In the genomic region with DNA sequence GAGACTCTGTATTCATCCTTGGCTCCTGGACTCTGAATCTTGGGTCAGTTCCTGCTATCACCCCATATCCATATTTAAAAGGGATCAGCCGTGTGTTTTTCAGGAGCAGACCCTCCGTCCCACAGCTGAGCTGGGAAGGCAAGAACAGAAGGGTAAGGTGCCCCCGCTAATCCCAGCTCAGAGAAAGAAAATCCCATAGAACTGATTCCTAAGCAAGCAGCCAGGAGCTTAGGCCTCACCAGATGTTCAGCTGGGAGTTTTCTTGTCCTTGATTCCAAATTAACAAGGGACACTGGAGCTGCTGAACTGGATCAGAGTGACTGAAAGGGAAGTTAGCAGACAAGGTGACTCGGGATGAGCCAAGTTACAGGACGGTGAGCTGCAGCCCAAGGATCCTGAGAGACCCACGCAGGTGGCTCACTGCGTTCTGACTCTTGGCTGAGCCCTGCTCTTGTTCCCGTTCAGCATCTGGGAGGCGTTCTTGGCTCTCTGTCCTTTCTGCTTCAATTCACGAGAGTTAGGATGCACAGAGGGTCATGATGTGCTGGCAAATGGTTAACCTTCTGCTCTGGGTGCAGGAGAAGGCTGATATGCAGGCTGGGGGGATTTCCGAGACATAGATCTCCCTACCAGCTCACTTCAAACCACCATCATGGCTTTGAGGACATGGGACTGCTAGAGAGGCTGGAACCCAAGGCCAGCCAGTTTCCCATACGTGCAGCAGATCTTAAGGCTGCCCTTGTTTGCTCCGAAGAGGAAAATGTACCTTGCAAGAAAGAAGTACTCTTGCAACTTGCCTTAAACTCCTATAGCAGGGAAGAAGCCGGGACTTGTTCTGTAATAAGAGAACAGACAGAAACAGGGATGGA, we compare ENCODE assay signal across 10 mouse cellular contexts. TPM values are rescaled to one million over a fixed set of nuclear protein-coding genes. Genes with fewer than 3 reads are reported as not detected.
A peak's percentile ranks its signal among the peaks of the same experiment; 100 is the strongest.
DNase-seq lines count a peak whose midpoint lies in the region; ATAC-seq and TF ChIP-seq lines count a peak whose summit lies in the region.
"Had no signal": no experiment of that assay in that cellular context is flagged by ENCODE, and none has a peak within 500 bp of the region (broad histone marks: within the 10 kb centered on the region; RNA-seq: fewer than 3 reads in every experiment).

No protein-coding gene starts in this region.

- H3K9ac ChIP-seq in hindbrain, embryonic 12.5 days = no peak overlapping the region
- H3K9ac ChIP-seq in limb, embryonic 12.5 days (replicated peaks) = no peak overlapping the region

- 63% methylated on average over 14 of the region's 14 CpGs for WGBS in kidney, adult 2 months
- 73% methylated on average over 14 of the region's 14 CpGs for WGBS in hindbrain, embryonic 12.5 days
- 73% methylated on average over 14 of the region's 14 CpGs for WGBS in limb, embryonic 12.5 days
- 80% methylated on average over 14 of the region's 14 CpGs for WGBS in cerebellum, adult 2 months

- peak overlapping the region; percentile 54 for H3K27ac ChIP-seq in kidney, adult 2 months (ENCODE audit: insufficient read depth, low read depth, low read length)
- H3K27ac ChIP-seq in hindbrain, embryonic 12.5 days = peak overlapping the region; percentile 70
- H3K27ac ChIP-seq in limb, embryonic 12.5 days = peak overlapping the region; percentile 79; the same call in 1 of the 2 replicates
- H3K27ac ChIP-seq in cerebellum, adult 2 months (ENCODE audit: insufficient read depth, low read length) = no peak overlapping the region; the same call in 1 of the 2 replicates

- no peak for TF ChIP-seq POLR2A in kidney, adult 2 months (IDR thresholded peaks at IDR 0.05; ENCODE audit: low read depth, low read length)
- TF ChIP-seq POLR2A in cerebellum, adult 2 months (IDR thresholded peaks at IDR 0.05; ENCODE audit: borderline replicate concordance, insufficient read depth, low read length) = no peak

- peak; percentile 76 for DNase-seq in kidney, adult 2 months
- no peak for DNase-seq in kidney, adult 18-20 months
- peak; percentile 84 for DNase-seq in retina, postnatal 1 day
- DNase-seq in left cerebral cortex, postnatal 10 days (ENCODE audit: extremely low spot score in 1 of 2, low spot score in 2 of 2) = no peak
- no peak for DNase-seq in cerebellum, adult 2 months
- no peak for DNase-seq in ovary, postnatal 10 days (ENCODE audit: low spot score)
- DNase-seq: layer of hippocampus, adult 9-11 months had no signal

- H3K4me1 ChIP-seq in kidney, adult 2 months (ENCODE audit: control insufficient read depth, insufficient read depth, low read length) = peaks cover 20% of the 10 kb centered on the region
- H3K4me1 ChIP-seq in hindbrain, embryonic 12.5 days = peaks cover 30% of the 10 kb centered on the region
- peaks cover 34% of the 10 kb centered on the region for H3K4me1 ChIP-seq in limb, embryonic 12.5 days (replicated peaks)
- H3K4me1 ChIP-seq in cerebellum, adult 2 months (ENCODE audit: control insufficient read depth, insufficient read depth, low read length) = peaks cover 9% of the 10 kb centered on the region

- TF ChIP-seq CTCF in kidney, adult 2 months (conservative IDR thresholded peaks at IDR 0.05; ENCODE audit: insufficient read depth, insufficient read length, low read depth, low read length) = no peak
- TF ChIP-seq CTCF in cerebellum, adult 2 months (IDR thresholded peaks at IDR 0.05; ENCODE audit: borderline replicate concordance, insufficient read depth, low read depth, low read length) = no peak

- no peak overlapping the region for H3K4me2 ChIP-seq in hindbrain, embryonic 12.5 days (replicated peaks)
- peak overlapping the region; percentile 50; the same call in 1 of the 2 replicates for H3K4me2 ChIP-seq in limb, embryonic 12.5 days

- intact Hi-C loops in left cerebral cortex, postnatal 10 days (cut with DNase I) = loop anchor here (5.0 kb wide), 1 partner anchor 119 kb away; a partner anchor contains a TSS

- H3K4me3 ChIP-seq in kidney, adult 2 months (ENCODE audit: insufficient read depth, low read depth, low read length) = no peak overlapping the region
- H3K4me3 ChIP-seq in hindbrain, embryonic 12.5 days = no peak overlapping the region
- no peak overlapping the region for H3K4me3 ChIP-seq in limb, embryonic 12.5 days (replicated peaks)
- no peak overlapping the region for H3K4me3 ChIP-seq in cerebellum, adult 2 months (replicated peaks; ENCODE audit: insufficient read depth, low read depth, low read length)
- H3K4me3 ChIP-seq: megakaryocyte, embryonic 14.5 days had no signal

- H3K27me3 ChIP-seq in kidney, adult 2 months (replicated peaks; ENCODE audit: control insufficient read depth, insufficient read depth, low read length) = no peaks in the 10 kb centered on the region
- H3K27me3 ChIP-seq in hindbrain, embryonic 12.5 days = peaks cover 14% of the 10 kb centered on the region
- H3K27me3 ChIP-seq in limb, embryonic 12.5 days = peaks cover 12% of the 10 kb centered on the region
- H3K27me3 ChIP-seq in cerebellum, adult 2 months (ENCODE audit: control insufficient read depth, insufficient read depth, low read length) = no peaks in the 10 kb centered on the region
- H3K27me3 ChIP-seq: megakaryocyte, embryonic 14.5 days had no signal

- no peaks in the 10 kb centered on the region for H3K36me3 ChIP-seq in kidney, adult 2 months (ENCODE audit: control insufficient read depth, insufficient read depth, low read length)
- H3K36me3 ChIP-seq in hindbrain, embryonic 12.5 days = peaks cover 25% of the 10 kb centered on the region
- peaks cover 41% of the 10 kb centered on the region for H3K36me3 ChIP-seq in limb, embryonic 12.5 days

- no peak for ATAC-seq in hindbrain, embryonic 12.5 days (ENCODE audit: low FRiP score)
- no peak for ATAC-seq in limb, embryonic 12.5 days (ENCODE audit: insufficient number of reproducible peaks, insufficient read depth, low FRiP score, low TSS enrichment, low read depth)

- no peaks in the 10 kb centered on the region for H3K9me3 ChIP-seq in hindbrain, embryonic 12.5 days (replicated peaks)
- no peaks in the 10 kb centered on the region for H3K9me3 ChIP-seq in limb, embryonic 12.5 days
- H3K9me3 ChIP-seq: megakaryocyte, embryonic 14.5 days had no signal

RNA-seq across cellular contexts. Expression of a gene that starts 17.9 kb away (rescaled TPM):
- 53.0 and 61.6 TPM in 2 replicates for polyA plus RNA-seq in kidney, adult 2 months (2012; rRNA removed)
- 57.4 and 66.8 TPM in 2 replicates for polyA plus RNA-seq in hindbrain, embryonic 12.5 days (2016; fragmentation: Nextera tagmentation; extraction: Ambion mirVana)
- polyA plus RNA-seq in limb, embryonic 12.5 days (2016; fragmentation: Nextera tagmentation; extraction: Ambion mirVana) = 53.2 and 59.5 TPM in 2 replicates
- total RNA-seq in left cerebral cortex, postnatal 10 days (2021) = 10 to 100 TPM; 55.1 to 68.0 TPM
- 90.0 and 90.4 TPM in 2 replicates for polyA plus RNA-seq in cerebellum, adult 2 months (2012; rRNA removed)

Comparison
In these comparisons a context has a peak if more than half of its experiments do, and no peak if none do; other contexts are left out.
1. DNase-seq: peak in kidney, adult 2 months (single experiment) and retina, postnatal 1 day (single experiment); none in kidney, adult 18-20 months (single experiment), left cerebral cortex, postnatal 10 days (0 of 2), cerebellum, adult 2 months (0 of 2) and ovary, postnatal 10 days (single experiment).